Comparison of ENCODE assay signal across 23 mouse cellular contexts in the genomic region with DNA sequence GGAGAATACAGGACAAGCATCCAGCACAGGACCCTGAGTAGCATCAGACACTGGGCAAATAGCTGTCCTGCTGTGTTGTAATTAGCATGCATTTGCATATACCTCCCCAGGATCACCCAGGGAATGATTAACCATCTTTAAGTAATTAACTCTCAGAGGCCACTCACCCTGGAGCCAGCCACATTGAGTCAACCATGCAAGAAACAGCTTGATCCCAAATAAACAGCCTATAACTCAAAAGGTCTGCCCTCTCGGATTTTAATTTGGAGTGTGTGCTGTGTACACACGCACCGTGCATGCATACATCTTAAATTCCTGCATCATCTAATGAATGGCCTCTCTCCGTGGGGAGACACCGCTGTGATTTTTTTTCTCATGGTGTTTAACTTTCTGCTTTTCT. TPM values are rescaled to one million over a fixed set of nuclear protein-coding genes. Genes with fewer than 3 reads are reported as not detected.
DNase-seq lines count a peak whose midpoint lies in the region; ATAC-seq and TF ChIP-seq lines count a peak whose summit lies in the region.
"Had no signal": no experiment of that assay in that cellular context is flagged by ENCODE, and none has a peak within 500 bp of the region (broad histone marks: within the 10 kb centered on the region; RNA-seq: fewer than 3 reads in every experiment).

No protein-coding gene starts in this region.

- TF ChIP-seq CTCF in intestine, postnatal 0 days (IDR thresholded peaks at IDR 0.05; ENCODE audit: low read depth): no peak

- peaks cover 6% of the 10 kb centered on the region; the same call in 1 of the 2 replicates for H3K4me1 ChIP-seq in hindbrain, embryonic 15.5 days (replicated peaks)
- no peaks in the 10 kb centered on the region for H3K4me1 ChIP-seq in hindbrain, embryonic 11.5 days (replicated peaks; ENCODE audit: control insufficient read depth, insufficient read depth, low read length)
- H3K4me1 ChIP-seq in intestine, postnatal 0 days (replicated peaks; ENCODE audit: control insufficient read depth, insufficient read depth, low read length): no peaks in the 10 kb centered on the region
- H3K4me1 ChIP-seq: midbrain, embryonic 15.5 days had no signal

- no peak overlapping the region for H3K27ac ChIP-seq in hindbrain, embryonic 15.5 days (replicated peaks)
- H3K27ac ChIP-seq in hindbrain, embryonic 11.5 days (ENCODE audit: low read depth, low read length): no peak overlapping the region
- no peak overlapping the region for H3K27ac ChIP-seq in intestine, postnatal 0 days (ENCODE audit: low read depth, low read length)
- H3K27ac ChIP-seq: heart, embryonic 10.5 days; left cerebral cortex, adult 2 months; limb, embryonic 13.5 days; liver, embryonic 14.5 days; midbrain, embryonic 15.5 days had no signal

- no peaks in the 10 kb centered on the region for H3K9me3 ChIP-seq in hindbrain, embryonic 15.5 days
- no peaks in the 10 kb centered on the region for H3K9me3 ChIP-seq in hindbrain, embryonic 11.5 days (ENCODE audit: control insufficient read depth, low read length)
- no peaks in the 10 kb centered on the region for H3K9me3 ChIP-seq in intestine, postnatal 0 days (ENCODE audit: control insufficient read depth)
- H3K9me3 ChIP-seq: heart, embryonic 10.5 days; limb, embryonic 13.5 days; midbrain, embryonic 15.5 days had no signal

- no peak overlapping the region for H3K4me3 ChIP-seq in hindbrain, embryonic 15.5 days
- H3K4me3 ChIP-seq in hindbrain, embryonic 11.5 days (ENCODE audit: low read depth, low read length): no peak overlapping the region
- H3K4me3 ChIP-seq in intestine, postnatal 0 days (ENCODE audit: low read depth, low read length): no peak overlapping the region
- H3K4me3 ChIP-seq: heart, embryonic 10.5 days; left cerebral cortex, adult 2 months; limb, embryonic 13.5 days; midbrain, embryonic 15.5 days had no signal

- no peak overlapping the region for H3K9ac ChIP-seq in hindbrain, embryonic 15.5 days
- no peak overlapping the region for H3K9ac ChIP-seq in hindbrain, embryonic 11.5 days (ENCODE audit: low read depth, low read length)
- H3K9ac ChIP-seq in intestine, postnatal 0 days (ENCODE audit: low read depth, low read length): no peak overlapping the region
- H3K9ac ChIP-seq: forebrain, postnatal 0 days; limb, embryonic 13.5 days; liver, embryonic 14.5 days; midbrain, embryonic 15.5 days had no signal

- H3K36me3 ChIP-seq in hindbrain, embryonic 15.5 days: peaks cover 3% of the 10 kb centered on the region; the same call in 1 of the 2 replicates
- H3K36me3 ChIP-seq in hindbrain, embryonic 11.5 days (ENCODE audit: control insufficient read depth, insufficient read depth, low read length): no peaks in the 10 kb centered on the region
- H3K36me3 ChIP-seq in intestine, postnatal 0 days (ENCODE audit: control insufficient read depth, insufficient read depth): no peaks in the 10 kb centered on the region
- H3K36me3 ChIP-seq: heart, embryonic 10.5 days; limb, embryonic 13.5 days; midbrain, embryonic 15.5 days had no signal

- no peak for DNase-seq in hindbrain, embryonic 11.5 days (ENCODE audit: low spot score)
- peak; percentile 31 for DNase-seq in R1 (ENCODE audit: low read depth, low spot score)
- DNase-seq in kidney, adult 18-20 months: peak; percentile 61
- peak; percentile 27 for DNase-seq in kidney, postnatal 10 days
- DNase-seq in adrenal gland, postnatal 14 days: no peak
- DNase-seq: B cell, adult 2 months; cerebellum, postnatal 10 days; embryo, embryonic 11 days; forebrain, postnatal 0 days; gastrocnemius, postnatal 14 days; heart, postnatal 14 days; right cerebral cortex, postnatal 4 days; thymus, postnatal 14 days had no signal

- 0 out of 2 replicates have a peak, but pooled peaks have one; percentile 66 for ATAC-seq in hindbrain, embryonic 15.5 days (ENCODE audit: low FRiP score, low read depth)
- no peak for ATAC-seq in hindbrain, embryonic 11.5 days (ENCODE audit: low FRiP score)
- ATAC-seq in intestine, postnatal 0 days: no peak
- ATAC-seq in CD4-positive, CD25-positive, alpha-beta regulatory T cell, adult 4 months: no peak
- ATAC-seq: forebrain, postnatal 0 days; midbrain, embryonic 15.5 days; Patski had no signal

- no peaks in the 10 kb centered on the region for H3K27me3 ChIP-seq in hindbrain, embryonic 15.5 days
- H3K27me3 ChIP-seq in hindbrain, embryonic 11.5 days (ENCODE audit: control insufficient read depth, insufficient read depth, low read length): no peaks in the 10 kb centered on the region
- no peaks in the 10 kb centered on the region for H3K27me3 ChIP-seq in intestine, postnatal 0 days (replicated peaks; ENCODE audit: control insufficient read depth, insufficient read depth, low read length)
- H3K27me3 ChIP-seq: limb, embryonic 13.5 days; midbrain, embryonic 15.5 days had no signal

- WGBS in hindbrain, embryonic 15.5 days: 10% methylated on average over 5 of the region's 5 CpGs
- 25% methylated on average over 5 of the region's 5 CpGs for WGBS in hindbrain, embryonic 11.5 days
- 32% methylated on average over 5 of the region's 5 CpGs for WGBS in intestine, postnatal 0 days

- no peak overlapping the region for H3K4me2 ChIP-seq in hindbrain, embryonic 15.5 days
- no peak overlapping the region for H3K4me2 ChIP-seq in hindbrain, embryonic 11.5 days (replicated peaks; ENCODE audit: low read depth, low read length)
- no peak overlapping the region for H3K4me2 ChIP-seq in intestine, postnatal 0 days (replicated peaks; ENCODE audit: low read depth)
- H3K4me2 ChIP-seq: limb, embryonic 13.5 days; midbrain, embryonic 15.5 days had no signal

RNA-seq across cellular contexts. Expression of a gene that starts 31.5 kb away (rescaled TPM):
- 2.6 and 2.7 TPM in 2 replicates for polyA plus RNA-seq in hindbrain, embryonic 15.5 days (2015; fragmentation: Nextera tagmentation; extraction: Ambion mirVana)
- polyA plus RNA-seq in hindbrain, embryonic 11.5 days (2014; fragmentation: Nextera tagmentation; extraction: Ambion mirVana): 0.69 and 0.73 TPM in 2 replicates
- polyA plus RNA-seq in intestine, postnatal 0 days (2015; fragmentation: Nextera tagmentation; extraction: Ambion mirVana): 0.81 and 0.86 TPM in 2 replicates
- 0.30 and 0.53 TPM in 2 replicates for total RNA-seq in adrenal gland, postnatal 14 days (2021)
- under 1 TPM; 0.16 to 0.17 TPM for polyA plus RNA-seq in CD4-positive, CD25-positive, alpha-beta regulatory T cell, adult 4 months (2017; shearing (Covaris generic))
- total RNA-seq: neutrophil, adult 5-6 weeks had no signal

Comparison
In these comparisons a context has a peak if more than half of its experiments do, and no peak if none do; other contexts are left out.
1. DNase-seq: peak in R1 (single experiment), kidney, adult 18-20 months (single experiment) and kidney, postnatal 10 days (single experiment); none in hindbrain, embryonic 11.5 days (single experiment) and adrenal gland, postnatal 14 days (single experiment).